Mouse (Mus musculus) urinary bladder, postnatal 14 days (tissue): ENCODE results near the gene Hsd17b2.
"Not testable (repeated sequence)": the region's sequence is repeated elsewhere in the genome, so short reads cannot be mapped to it uniquely, and the experiment has no call there.

Experiments used
- DNase-seq: peaks from one replicate; pipeline ENCODE4 v3.0.0; 2021; ENCODE audit warnings: low spot score

Hsd17b2 gene

DNA sequence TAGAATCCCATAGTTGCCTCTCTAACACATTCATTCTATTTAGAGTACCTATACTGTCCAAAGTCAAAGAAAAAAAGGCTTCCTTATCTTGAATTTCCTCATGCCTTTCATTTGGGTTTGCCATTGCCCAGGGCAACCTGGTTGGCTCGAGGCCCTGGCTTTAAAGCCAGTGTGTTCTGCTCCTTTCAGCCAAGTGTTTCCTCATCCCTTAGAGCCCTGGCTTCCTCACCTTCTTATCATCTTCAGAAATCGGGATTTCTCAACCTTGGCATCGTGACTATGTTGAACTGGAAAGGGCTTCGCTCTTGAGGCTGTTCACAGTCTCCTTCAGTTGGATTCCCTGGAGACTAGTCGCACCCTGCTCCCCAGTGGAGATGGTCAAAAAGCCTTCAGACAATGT lies 12.9 kb downstream of the Hsd17b2 start:
- peak; percentile 42 for DNase-seq

DNA sequence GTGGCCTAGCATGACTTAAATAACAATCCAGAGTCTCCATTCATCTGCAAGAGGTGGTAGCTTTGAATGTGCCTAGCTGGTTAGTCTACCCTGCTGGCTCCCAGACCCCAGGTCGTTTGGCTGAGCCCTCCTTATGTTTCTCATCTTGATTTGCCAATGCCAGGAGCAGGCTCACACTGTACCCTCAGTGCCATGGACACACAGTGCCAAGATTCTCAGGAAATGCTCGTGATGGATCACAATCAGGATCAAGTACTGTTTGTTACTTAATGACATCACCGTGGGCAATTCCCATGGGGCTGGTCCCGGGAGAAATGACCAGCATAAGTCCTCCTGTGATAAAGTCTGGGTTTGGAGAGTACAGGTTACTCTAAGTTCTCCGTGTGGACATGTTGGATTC lies 14.2 kb downstream of the Hsd17b2 start:
- no peak for DNase-seq

DNA sequence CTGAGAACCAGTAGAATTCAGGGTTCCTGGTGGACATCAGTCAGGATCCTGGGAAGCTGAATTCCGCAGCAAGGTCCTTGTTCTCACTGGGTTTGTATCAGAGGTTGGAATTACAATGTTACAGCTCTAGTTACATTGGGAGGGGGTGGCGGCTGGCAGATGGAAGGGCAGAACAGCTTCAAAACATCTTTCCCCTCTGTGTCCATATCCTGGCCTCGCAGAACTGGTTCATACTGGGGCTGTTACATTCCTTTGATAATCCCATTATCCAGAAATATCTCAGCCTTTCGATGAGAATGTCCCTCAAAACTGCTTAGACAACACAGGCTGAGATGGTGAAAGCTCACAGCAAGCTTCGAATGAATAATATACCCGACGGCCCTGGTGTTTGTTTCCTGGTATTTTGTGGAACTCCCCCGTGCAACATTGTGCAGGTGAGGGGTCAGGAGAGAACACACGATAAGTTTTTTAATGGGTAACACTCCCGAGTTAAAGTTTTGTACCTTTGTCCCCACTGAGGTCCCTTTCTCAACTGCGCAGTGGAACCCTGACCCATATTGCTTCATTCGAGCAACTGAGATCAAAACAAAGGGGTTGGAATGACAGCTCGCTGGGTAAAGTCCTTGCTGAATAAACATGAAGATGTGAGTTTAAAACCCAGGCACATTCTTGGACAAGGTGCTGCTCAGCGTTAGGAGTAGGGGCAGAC lies 16.6 kb downstream of the Hsd17b2 start:
- no peak for DNase-seq

DNA sequence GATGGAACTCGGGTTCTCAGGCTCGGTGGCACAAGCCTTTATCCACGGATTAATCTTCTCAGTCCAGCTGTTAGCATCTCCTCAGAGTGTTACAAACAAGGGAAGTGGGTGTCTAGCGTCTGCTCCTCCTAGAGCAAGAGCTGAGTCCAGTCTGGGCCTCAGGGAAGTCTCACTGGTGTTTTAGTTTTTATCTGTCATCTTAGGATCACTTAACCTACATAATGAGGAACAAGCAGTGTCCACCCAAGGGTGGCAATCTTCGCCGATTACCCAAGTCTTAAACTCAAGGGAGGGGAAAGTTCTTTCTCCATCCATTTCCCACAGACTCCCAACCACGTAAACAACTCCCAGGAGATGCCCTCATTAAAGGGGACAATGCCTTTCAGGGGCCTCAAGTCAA lies 24.8 kb downstream of the Hsd17b2 start:
- no peak for DNase-seq

DNA sequence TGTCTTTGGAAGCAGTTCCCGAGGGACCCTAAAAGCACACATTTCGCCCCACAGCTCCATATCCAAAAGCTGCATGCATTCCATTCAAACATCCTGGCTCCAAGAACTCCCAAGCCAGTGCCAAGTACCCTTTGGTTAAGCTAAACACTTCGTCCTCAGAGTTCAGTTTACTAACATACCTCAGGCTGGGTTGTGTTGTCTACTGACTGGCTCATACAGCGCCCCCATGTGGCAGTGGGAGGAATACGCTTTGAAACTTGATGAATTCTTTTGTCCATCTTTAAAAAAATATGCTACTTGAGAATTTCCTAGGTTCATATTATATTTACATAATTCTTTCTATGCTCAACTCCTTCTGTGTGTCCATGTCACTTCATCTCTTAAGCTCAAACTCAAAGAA lies 25.9 kb downstream of the Hsd17b2 start:
- DNase-seq, result peak; percentile 18

DNA sequence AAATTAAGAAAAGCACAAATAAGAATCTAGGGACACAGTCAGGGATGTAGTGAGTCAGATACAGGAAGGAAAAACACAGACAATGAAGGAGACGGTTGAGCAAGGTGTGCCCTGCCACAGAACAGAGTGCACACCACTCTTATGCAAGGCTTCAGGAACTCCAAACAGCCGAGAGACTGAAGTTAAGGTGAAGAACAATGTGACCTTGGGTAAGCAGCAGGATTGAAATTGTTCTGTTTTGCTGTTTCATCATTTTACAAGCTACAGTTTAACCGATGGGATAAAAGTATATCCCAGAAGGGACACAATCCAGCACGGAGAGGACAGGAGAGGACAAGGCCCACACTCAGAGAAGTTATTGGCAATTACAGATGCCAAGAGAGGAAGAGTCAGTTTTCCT lies 26.5 kb downstream of the Hsd17b2 start:
- DNase-seq, result no peak

DNA sequence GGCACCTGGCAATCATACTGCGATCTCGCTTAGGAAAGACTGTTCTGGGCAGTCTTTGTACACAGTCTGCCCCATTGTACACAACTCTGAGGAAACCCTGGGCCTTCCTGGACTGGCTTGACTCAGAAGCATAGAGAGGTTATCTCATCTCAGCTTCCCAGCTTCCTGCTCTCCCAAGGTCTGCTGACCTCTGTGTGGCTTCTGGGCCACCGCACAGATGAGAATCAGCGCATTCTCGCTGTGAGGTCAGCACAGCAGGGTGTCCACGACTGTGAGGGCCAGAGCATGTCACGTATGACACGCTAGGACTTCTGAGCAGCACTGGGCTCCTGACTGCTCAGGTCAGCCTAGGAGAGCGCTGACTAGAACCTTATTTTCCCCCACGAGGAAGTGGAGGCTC lies 29.3 kb downstream of the Hsd17b2 start:
- peak; percentile 35 for DNase-seq

DNA sequence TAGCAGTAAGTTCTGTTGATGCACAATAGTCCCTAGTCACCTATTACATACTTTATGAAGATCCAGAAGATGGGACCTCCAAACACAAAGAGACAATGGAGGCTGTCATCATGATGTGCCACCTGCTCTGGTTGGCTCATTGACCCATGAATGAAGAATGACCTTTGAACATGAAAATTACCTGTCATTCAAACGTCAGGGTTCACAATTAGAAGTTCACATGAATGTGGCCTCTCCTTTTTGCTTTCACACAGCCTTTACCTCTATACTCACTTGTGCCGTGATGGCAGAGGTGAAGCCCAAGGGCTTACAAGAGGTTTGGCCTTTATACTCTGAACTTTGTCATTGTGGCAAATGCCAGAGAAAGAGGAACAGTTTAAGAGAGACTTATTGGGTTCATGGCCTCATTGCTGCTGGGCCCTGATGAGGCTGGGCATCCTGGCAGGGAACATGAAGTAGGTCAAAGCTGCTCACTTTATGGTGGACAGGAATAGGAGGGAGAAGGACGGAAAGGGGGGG lies 35.0 kb downstream of the Hsd17b2 start:
- DNase-seq, result no peak

DNA sequence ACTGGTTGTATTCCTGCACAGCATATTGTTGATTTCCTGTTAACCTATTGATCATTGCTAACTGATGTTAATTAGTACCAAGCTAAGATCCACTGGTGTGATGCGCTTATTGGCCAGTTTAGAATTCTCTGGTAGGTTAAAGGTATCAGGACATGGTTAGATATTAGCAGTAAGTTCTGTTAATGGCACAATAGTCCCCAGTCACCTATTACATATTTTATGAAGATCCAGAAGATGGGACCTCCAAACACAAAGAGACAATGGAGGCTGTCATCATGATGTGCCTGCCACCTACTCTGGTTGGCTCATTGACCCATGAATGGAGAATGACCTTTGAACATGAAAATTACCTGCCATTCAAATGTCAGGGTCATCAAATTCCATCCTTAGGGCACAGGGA lies 36.5 kb downstream of the Hsd17b2 start:
- not testable (repeated sequence) for DNase-seq

DNA sequence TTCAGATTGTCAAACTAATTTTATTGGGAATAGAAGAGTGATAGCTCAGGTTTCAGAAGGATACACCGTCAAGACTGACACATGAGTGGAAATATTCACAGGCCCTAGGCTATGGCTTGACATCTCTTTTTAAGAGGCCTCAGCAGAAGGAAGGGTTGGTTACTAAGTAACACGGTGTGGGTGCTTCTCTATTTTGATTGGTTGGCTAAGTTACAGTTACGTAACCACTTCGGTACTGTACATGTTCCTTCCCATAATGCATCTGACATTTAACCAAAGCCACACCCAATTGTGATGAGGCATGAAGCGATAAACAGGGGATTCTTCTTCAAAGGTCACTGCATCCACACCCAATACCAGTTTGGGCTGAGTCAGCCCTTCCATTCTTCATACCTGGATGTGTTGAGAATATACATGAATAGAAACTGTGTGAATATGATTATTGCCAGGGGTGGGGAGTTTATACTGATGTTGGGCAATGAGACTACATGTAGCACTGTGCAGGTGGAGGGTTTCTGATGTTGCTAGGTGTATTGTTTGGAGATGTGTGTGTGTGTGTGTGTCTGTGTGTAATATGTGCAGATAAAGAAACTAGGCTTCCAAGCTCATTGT lies 38.8 kb downstream of the Hsd17b2 start:
- DNase-seq, result no peak

DNA sequence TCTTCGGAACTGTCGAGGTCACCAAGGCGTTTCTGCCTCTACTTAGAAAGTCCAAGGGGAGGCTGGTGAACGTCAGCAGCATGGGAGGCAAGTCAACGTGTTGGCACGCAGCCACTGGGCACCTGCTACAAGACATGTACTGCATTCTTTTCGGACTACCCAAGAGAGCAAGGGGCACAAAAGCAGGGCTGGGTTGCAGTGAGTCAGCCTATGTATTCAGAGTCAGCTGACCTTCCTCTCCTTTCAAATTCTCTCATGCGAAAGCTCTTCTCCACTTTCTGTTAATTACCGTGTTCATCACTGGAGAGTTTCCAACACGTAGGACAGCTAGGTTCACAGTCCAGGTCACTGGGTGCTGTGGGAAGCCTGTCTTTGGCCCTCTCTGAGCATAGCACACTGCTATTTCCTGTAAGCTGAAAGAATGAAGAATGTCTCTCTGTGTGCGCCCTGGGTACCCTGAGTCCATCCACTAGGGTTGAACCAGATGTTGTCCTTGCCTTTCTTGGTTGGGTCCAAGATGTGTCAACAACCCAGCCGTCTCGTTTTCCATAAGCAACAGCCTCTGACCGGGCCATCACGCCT lies 40.8 kb downstream of the Hsd17b2 start:
- peak; percentile 49 for DNase-seq

DNA sequence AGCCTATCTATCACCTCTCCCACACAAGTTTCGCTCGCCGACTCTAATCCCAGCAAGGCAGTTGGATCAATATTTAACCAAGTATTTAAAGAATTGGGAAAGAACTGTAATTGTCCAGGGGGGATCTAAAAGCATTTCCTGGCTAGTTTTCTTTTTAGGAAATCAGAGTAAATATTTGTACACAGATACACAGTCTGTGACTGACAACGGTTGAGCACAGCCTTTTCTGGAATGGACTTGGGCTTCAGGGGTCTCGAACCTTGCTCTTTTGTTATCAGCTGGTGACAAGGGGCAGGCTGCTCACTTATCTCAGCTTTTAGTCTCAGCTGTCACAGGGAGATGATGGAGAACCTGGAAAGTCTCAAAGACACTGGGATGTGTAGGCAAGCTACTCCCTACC lies 44.9 kb downstream of the Hsd17b2 start:
- no peak for DNase-seq

DNA sequence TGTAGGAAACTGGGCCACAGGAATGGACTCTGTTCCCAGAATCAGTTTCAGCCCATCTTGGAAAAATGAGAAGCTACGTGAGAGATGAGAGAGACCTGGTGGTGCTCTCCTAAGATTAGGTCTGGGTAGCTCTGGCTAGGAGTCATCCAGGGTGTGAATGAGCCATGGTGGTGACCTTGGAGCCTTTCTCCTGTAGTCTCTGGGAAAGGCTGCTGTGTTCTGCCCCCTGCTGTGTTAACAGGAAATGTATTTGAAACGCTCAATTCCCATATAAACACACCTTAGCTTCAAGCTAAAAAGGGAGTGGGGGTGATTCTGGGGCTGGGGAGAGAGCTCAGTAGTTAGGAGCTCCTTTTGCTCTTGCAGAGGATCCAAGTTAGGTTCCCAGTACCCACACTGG lies 45.7 kb downstream of the Hsd17b2 start:
- DNase-seq, result no peak

DNA sequence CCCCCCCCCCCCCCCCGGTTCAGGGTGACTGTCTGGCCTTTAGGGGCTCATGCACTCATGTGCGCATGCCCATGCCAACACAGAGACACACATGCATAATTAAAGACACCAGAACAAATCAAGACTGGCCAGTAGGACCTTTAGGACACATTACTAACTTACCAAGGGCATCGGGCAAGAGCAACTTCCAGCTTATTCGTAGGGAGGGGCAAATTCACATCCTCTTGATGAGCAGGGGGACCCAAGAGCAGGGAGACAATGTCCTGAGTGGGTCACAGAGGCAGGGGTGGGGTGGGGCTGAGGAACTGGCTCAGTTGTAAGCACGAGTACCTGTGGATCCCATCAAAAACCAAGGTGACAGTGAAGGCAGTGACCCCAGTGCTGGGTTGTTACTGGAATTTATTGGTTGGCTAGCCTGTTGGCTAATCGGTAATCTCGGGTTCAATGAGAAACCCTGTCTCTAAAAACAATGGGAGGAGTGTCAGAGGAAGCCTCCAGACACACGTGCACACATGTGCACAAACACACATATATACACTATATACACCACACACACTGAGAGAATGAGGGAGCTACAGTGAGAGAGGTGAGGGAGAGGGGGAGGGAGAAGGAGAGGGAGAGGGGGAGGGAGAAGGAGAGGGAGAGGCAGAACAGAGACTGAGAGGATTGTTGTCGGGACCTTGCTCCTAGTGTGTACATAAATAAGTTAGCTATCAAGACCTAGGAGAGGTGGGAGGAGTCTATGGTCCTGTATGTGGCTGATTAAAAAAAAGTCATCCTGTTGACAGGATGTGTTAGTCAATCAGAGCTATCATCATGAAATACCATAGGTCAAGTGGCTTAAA lies 46.4 kb downstream of the Hsd17b2 start:
- DNase-seq, result no peak

DNA sequence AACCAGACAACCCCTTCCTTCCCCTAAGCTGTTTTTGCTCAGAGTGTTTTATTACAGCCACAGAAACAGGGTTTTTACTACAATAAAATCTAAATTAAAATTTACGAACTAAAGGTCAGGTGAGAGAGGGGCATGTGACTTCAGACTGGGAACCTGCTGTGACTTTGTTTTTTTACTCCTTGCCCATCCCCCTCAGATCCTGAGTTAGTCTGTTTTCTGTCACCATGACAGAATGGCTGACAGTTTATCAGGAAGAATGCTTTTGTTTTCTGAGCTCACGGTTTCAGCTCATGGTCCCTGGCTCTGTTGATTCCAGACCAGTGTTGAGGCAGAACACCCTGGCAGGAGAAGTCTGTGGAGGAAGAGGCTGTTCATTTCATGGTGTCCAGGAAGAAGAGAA lies 47.7 kb downstream of the Hsd17b2 start:
- no peak for DNase-seq

DNA sequence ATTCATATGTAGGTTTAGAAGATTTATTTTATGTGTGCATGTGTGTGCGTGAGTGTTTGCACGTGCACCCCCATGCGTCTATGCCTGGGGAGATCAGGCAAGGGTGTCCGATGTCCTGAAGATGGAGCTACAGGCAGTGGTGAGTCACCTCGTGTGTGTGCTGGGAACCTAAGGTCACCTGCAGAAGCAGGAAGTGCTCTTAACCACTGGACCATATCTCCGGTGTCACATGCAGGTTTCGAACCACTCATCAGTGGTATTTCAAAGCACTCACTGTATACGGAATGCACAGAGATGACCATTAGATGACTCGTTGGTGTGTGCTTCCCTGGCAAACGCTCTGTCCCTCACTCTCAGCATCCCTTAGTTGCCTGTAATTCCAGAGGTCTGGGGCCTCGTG lies 56.2 kb downstream of the Hsd17b2 start:
- no peak for DNase-seq

DNA sequence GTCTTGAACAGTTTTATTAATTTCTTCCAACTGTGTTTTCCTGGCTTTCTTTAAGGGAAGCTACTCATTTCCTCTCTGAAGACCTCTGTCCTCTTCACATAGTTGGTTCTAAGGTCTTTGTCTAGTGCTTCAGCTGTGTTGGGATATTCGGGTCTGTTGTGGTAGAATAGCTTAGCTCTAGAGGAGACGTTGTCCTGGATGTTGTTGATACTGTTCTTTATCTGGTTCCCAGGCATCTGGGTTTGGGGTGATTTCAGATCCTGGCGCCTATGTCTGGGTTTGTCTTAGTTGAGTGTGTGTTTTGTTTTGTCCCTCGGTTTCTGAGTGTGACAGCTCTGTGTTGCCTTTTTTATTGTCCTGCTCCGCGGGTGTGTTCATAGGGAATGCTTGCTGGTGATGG lies 61.1 kb downstream of the Hsd17b2 start:
- no peak for DNase-seq

DNA sequence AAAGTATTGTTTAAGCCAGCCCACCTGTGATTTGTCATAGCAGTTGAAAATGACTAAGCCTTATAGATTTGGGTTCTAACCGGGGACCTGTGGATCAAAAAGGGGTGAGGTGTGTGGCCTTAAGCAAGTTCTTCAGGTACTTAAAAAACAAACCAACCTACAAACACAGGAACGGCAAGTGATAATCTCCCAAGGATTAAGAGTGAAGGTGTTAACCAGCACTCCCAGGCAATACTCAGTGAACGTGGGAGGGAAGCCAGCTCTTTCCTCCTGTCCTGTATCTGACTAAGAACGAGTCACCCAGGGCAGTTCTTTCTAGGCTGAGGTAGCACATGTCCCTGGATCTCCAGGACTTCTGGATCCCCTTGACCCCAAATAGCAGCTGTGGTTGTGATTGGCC lies 62.9 kb downstream of the Hsd17b2 start:
- DNase-seq, result no peak

DNA sequence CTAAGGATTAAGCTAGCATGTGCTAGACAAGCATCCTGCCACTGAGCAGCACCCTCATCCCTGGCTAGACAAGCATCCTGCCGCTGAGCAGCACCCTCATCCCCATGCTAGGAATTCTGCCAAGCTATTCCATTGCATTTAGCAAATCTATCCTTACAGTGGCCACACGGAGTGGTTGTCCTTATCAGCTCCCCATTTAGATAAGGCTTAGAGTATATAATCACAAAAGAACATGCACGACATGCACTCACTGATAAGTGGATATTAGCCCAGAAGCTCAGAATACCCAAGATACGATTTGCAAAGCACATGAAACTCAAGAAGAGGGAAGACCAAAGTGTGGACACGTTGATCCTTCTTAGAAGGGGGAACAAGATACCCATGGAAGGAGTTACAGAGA lies 64.2 kb downstream of the Hsd17b2 start:
- no peak for DNase-seq

DNA sequence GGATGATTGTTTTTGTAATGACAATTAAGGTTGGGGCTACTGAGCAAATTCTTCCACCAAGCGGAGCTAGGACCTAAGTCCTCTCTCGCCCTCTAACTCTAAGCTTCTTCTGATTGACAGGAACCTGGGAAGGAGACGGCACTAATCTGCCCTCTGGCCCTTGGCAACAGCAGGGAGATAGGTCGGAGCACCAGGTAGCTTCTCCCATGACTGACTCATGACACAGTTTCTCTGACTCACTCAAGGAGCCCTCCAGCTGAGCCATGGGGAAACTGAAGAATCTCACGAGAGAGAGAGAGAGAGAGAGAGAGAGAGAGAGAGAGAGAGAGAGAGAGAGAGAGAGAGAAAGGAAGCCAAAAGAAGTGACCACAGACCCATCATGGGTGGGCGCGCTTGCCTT lies 67.3 kb downstream of the Hsd17b2 start:
- DNase-seq, result no peak

DNA sequence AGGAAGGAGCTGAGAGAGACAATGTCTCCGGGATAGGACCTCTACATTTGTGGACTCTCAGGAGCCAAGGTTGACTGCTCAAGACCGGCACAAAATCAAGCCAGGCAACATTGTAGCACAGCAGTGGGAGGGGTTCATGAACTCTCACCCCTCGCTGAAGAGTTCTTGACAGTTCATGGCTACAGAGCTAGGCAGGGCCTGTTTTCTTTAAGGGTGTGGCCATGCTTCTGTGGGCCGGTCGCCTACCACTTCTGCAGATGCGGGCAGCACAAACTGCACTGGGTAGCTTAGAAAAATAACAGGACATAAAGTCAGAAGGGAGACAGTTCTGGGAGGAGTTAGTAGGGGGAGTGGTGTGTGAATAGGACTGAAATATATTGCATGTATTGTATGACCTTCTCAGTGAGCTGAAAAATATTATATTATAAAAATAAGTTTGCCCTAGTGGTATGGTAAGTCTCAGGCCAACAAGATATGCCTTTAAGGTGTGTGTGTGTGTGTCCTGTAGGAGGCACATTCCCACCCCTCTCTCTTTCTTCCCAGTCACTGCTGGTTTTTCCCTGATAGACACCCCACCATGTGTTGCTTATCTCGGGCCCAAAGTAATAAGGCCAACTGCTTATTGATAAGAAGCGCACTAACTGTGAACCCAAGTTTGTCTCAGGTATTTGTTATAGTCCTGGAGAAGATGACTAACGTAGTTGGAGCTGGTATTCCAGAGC lies 69.6 kb downstream of the Hsd17b2 start:
- DNase-seq, result no peak

DNA sequence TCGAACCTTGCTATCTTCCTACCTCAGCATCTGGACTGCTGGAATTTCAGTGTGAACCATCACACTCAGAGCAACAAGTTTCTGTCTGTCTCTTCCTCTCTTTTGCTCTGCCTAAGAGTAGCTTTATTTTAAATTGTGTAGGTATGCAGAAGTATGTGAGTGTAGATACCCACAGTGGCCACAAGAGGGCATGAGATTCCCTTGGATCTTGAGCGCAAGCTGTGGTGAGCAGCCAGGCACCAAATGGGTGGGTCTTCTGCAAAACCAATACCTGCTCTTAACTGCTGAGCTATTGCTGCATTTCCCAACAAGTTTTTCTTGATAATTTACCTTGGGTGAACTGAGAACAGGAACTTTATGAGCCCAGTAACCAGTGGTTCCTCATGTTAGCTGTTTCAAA lies 70.4 kb downstream of the Hsd17b2 start:
- peak; percentile 48 for DNase-seq
